Mouse (Mus musculus): ENCODE measurements around the gene Uggt2.

GRCm38 (mm10) chr14:118987523-118988496 is 111.4 kb downstream of the Uggt2 start:
- TF ChIP-seq POLR2A (IDR thresholded peaks at IDR 0.05; ENCODE audit: borderline replicate concordance, control insufficient read depth, low read depth, low read length) (no peak), CTCF (IDR thresholded peaks at IDR 0.05; ENCODE audit: control insufficient read depth, insufficient read depth, low read length) (no peak)
